Mouse (Mus musculus): ENCODE data around the gene Nf2. TPM values are rescaled to one million over a fixed set of nuclear protein-coding genes. Genes with fewer than 3 reads are reported as not detected.

The Nf2 gene
- polyA plus RNA-seq, 2 experiments: 10.7 to 12.1 TPM

DNA sequence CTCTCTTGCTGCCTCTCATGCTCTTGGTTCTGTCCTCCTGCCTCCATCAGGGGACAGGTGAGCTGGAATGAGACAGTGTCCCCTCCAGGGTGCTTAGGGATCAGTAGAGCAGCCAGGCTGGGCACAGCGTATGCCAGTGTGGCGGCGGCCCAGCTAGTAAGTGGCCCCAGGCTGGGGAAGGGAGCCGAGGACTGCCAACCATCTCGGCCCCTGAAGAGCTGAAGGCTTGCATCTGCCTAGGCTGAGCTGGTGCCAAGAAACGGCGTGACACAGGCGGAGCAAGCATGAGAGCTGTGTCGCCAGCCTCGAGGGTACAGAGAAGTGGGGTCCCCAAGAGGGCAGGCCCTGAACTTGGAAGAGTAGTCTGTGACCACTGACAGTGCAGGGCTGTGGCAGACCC is 111.7 kb downstream of the Nf2 start:
- Histone ChIP-seq H3K9ac (replicated peaks) (no peak overlapping the region), H3K27ac (no peak overlapping the region), H3K27me3 (ENCODE audit: control insufficient read depth, insufficient read depth, low read length) (no peaks in the 10 kb centered on the region; the same call in 1 of the 2 replicates), H3K36me3 (replicated peaks; ENCODE audit: control insufficient read depth, insufficient read depth, low read depth) (no peaks in the 10 kb centered on the region), H3K4me3 (ENCODE audit: insufficient read depth in 1 of 2, low read depth in 2 of 2, low read length in 2 of 2) (no peak overlapping the region), H3K4me1 (replicated peaks; ENCODE audit: control insufficient read depth in 2 of 2, insufficient read depth in 2 of 2, low read length in 1 of 2) (no peaks in the 10 kb centered on the region), H3K4me2 (ENCODE audit: low read depth) (no peak overlapping the region), H3K9me3 (ENCODE audit: control insufficient read depth, low read length) (no peaks in the 10 kb centered on the region)
- WGBS (ENCODE audit: insufficient replicate concordance): 75% methylated on average over 10 of the region's 10 CpGs
- no peak for ATAC-seq (ENCODE audit: insufficient read depth)
- TF ChIP-seq EP300 (IDR thresholded peaks at IDR 0.05; ENCODE audit: low read depth) (no peak), CTCF (IDR thresholded peaks at IDR 0.05; ENCODE audit: low read depth) (no peak)
- no peak for DNase-seq (ENCODE audit: low read depth in 3 of 3, low spot score in 3 of 3)

DNA sequence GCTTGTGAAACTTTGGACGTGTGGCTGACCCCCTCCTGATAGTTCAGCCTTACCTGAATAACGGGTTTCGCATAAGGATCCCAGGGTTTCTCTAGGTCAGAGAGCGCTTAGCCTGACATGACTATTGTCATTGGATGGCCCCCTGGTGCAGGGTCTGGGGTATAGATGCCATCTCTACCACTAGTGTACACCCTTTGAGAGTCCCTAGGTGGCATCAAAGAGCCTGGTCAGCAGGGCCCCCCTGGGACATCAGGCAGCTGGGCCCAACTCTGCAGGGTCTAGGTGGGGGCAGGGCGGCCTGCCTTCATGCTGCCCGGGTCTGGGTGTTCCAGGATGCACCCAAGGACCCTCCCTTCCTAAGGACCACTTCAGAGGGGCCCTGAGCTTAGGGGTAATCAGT is 113.0 kb downstream of the Nf2 start:
- Histone ChIP-seq H3K9ac (replicated peaks) (no peak overlapping the region), H3K9me3 (ENCODE audit: control insufficient read depth, low read length) (no peaks in the 10 kb centered on the region), H3K4me3 (ENCODE audit: insufficient read depth in 1 of 2, low read depth in 2 of 2, low read length in 2 of 2) (no peak overlapping the region), H3K4me2 (ENCODE audit: low read depth) (no peak overlapping the region), H3K36me3 (replicated peaks; ENCODE audit: control insufficient read depth, insufficient read depth, low read depth) (no peaks in the 10 kb centered on the region), H3K4me1 (replicated peaks; ENCODE audit: control insufficient read depth in 2 of 2, insufficient read depth in 2 of 2, low read length in 1 of 2) (no peaks in the 10 kb centered on the region), H3K27me3 (ENCODE audit: control insufficient read depth, insufficient read depth, low read length) (no peaks in the 10 kb centered on the region), H3K27ac (no peak overlapping the region)
- DNase-seq (ENCODE audit: low read depth in 3 of 3, low spot score in 3 of 3) (no peak), ATAC-seq (ENCODE audit: insufficient read depth) (no peak)
- WGBS (ENCODE audit: insufficient replicate concordance): 65% methylated on average over 6 of the region's 6 CpGs
- TF ChIP-seq CTCF (IDR thresholded peaks at IDR 0.05; ENCODE audit: low read depth): no peak
- TF ChIP-seq EP300 (IDR thresholded peaks at IDR 0.05; ENCODE audit: low read depth): no peak

- Histone ChIP-seq H3K4me3 (ENCODE audit: insufficient read depth in 1 of 2, low read depth in 2 of 2, low read length in 2 of 2) (no peak overlapping the region), H3K4me2 (ENCODE audit: low read depth) (no peak overlapping the region), H3K27ac (no peak overlapping the region), H3K36me3 (replicated peaks; ENCODE audit: control insufficient read depth, insufficient read depth, low read depth) (no peaks in the 10 kb centered on the region), H3K9me3 (ENCODE audit: control insufficient read depth, low read length) (no peaks in the 10 kb centered on the region), H3K4me1 (replicated peaks; ENCODE audit: control insufficient read depth in 2 of 2, insufficient read depth in 2 of 2, low read length in 1 of 2) (no peaks in the 10 kb centered on the region), H3K9ac (replicated peaks) (no peak overlapping the region), H3K27me3 (ENCODE audit: control insufficient read depth, insufficient read depth, low read length) (no peaks in the 10 kb centered on the region)
- TF ChIP-seq CTCF (IDR thresholded peaks at IDR 0.05; ENCODE audit: low read depth) (peak; percentile 46), EP300 (IDR thresholded peaks at IDR 0.05; ENCODE audit: low read depth) (no peak)
- DNase-seq (ENCODE audit: low read depth in 3 of 3, low spot score in 3 of 3) (no peak), ATAC-seq (ENCODE audit: insufficient read depth) (no peak)
- 34% methylated on average over 12 of the region's 12 CpGs for WGBS (ENCODE audit: insufficient replicate concordance)
Measured at GRCm38 (mm10) chr11:4734179-4734578, 115.2 kb downstream of the Nf2 start.

DNA sequence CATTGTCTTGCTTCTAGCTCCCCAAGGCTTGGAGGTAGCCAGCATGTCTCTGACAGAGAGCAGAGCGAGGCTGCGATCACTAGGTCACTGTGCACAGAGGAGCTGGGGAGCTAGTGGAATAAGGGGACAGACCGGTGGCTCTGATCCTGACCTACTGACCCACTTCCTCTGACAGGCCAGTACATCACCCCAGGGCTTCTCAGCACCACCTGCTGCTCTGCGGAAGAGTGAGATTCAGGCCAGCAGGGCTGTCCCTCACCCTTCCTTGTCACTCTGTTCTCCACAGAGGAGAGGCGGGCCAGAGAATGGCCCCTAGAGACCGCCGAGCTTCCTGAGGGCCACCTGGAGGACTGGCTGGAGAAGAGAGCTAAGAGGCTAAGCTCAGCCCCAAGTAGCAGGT is 117.6 kb downstream of the Nf2 start:
- no peak for TF ChIP-seq CTCF (IDR thresholded peaks at IDR 0.05; ENCODE audit: low read depth)
- no peak for TF ChIP-seq EP300 (IDR thresholded peaks at IDR 0.05; ENCODE audit: low read depth)
- Histone ChIP-seq H3K4me1 (replicated peaks; ENCODE audit: control insufficient read depth in 2 of 2, insufficient read depth in 2 of 2, low read length in 1 of 2) (no peaks in the 10 kb centered on the region), H3K9me3 (ENCODE audit: control insufficient read depth, low read length) (no peaks in the 10 kb centered on the region), H3K4me2 (ENCODE audit: low read depth) (no peak overlapping the region), H3K36me3 (replicated peaks; ENCODE audit: control insufficient read depth, insufficient read depth, low read depth) (no peaks in the 10 kb centered on the region), H3K9ac (replicated peaks) (no peak overlapping the region), H3K4me3 (ENCODE audit: insufficient read depth in 1 of 2, low read depth in 2 of 2, low read length in 2 of 2) (no peak overlapping the region), H3K27ac (no peak overlapping the region), H3K27me3 (ENCODE audit: control insufficient read depth, insufficient read depth, low read length) (no peaks in the 10 kb centered on the region)
- no peak for DNase-seq (ENCODE audit: low read depth in 3 of 3, low spot score in 3 of 3)
- ATAC-seq (ENCODE audit: insufficient read depth): no peak
- WGBS (ENCODE audit: insufficient replicate concordance): 80% methylated on average over 7 of the region's 7 CpGs

DNA sequence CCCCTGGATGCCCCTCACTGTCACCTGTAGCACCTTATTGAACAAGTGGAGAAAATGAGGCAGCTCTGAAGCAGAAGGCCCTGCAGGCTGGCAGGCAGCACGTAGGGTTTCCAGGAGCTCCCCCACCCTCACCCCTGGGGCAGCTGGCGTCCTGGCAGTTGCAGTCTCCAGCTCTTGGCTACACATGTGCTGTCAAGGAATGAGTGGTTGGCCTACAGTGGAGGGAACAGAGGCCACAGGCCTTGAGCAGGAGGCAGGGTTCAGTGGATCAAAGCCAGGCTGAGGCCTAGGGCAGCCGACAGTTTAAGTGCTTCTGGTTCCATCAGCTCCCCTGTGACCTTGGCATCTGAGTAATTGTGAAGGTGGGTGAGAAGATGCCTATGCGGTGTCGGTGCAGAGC is 118.4 kb downstream of the Nf2 start:
- Histone ChIP-seq H3K4me3 (ENCODE audit: insufficient read depth in 1 of 2, low read depth in 2 of 2, low read length in 2 of 2) (no peak overlapping the region), H3K36me3 (replicated peaks; ENCODE audit: control insufficient read depth, insufficient read depth, low read depth) (no peaks in the 10 kb centered on the region), H3K27me3 (ENCODE audit: control insufficient read depth, insufficient read depth, low read length) (no peaks in the 10 kb centered on the region), H3K9ac (replicated peaks) (no peak overlapping the region), H3K4me2 (ENCODE audit: low read depth) (no peak overlapping the region), H3K9me3 (ENCODE audit: control insufficient read depth, low read length) (no peaks in the 10 kb centered on the region), H3K27ac (no peak overlapping the region), H3K4me1 (replicated peaks; ENCODE audit: control insufficient read depth in 2 of 2, insufficient read depth in 2 of 2, low read length in 1 of 2) (no peaks in the 10 kb centered on the region)
- TF ChIP-seq CTCF (IDR thresholded peaks at IDR 0.05; ENCODE audit: low read depth) (no peak), EP300 (IDR thresholded peaks at IDR 0.05; ENCODE audit: low read depth) (no peak)
- DNase-seq (ENCODE audit: low read depth in 3 of 3, low spot score in 3 of 3) (no peak), ATAC-seq (ENCODE audit: insufficient read depth) (no peak)
- WGBS (ENCODE audit: insufficient replicate concordance): 83% methylated on average over 5 of the region's 5 CpGs
